Mouse (Mus musculus) megakaryocyte, embryonic 14.5 days (primary cell): Measurements from ENCODE around the gene Tmem246.

ENCODE experiments used
- FLI1 ChIP-seq: IDR thresholded peaks from 2 replicates; pipeline ENCODE4 v1.6.1; 2012; ENCODE audit warnings: low read length, inconsistent platforms, mixed read lengths
- GATA1 ChIP-seq: IDR thresholded peaks from 3 replicates; pipeline ENCODE4 v1.6.1; 2012; ENCODE audit warnings: mixed read lengths, low read length, inconsistent platforms, borderline replicate concordance

DNA sequence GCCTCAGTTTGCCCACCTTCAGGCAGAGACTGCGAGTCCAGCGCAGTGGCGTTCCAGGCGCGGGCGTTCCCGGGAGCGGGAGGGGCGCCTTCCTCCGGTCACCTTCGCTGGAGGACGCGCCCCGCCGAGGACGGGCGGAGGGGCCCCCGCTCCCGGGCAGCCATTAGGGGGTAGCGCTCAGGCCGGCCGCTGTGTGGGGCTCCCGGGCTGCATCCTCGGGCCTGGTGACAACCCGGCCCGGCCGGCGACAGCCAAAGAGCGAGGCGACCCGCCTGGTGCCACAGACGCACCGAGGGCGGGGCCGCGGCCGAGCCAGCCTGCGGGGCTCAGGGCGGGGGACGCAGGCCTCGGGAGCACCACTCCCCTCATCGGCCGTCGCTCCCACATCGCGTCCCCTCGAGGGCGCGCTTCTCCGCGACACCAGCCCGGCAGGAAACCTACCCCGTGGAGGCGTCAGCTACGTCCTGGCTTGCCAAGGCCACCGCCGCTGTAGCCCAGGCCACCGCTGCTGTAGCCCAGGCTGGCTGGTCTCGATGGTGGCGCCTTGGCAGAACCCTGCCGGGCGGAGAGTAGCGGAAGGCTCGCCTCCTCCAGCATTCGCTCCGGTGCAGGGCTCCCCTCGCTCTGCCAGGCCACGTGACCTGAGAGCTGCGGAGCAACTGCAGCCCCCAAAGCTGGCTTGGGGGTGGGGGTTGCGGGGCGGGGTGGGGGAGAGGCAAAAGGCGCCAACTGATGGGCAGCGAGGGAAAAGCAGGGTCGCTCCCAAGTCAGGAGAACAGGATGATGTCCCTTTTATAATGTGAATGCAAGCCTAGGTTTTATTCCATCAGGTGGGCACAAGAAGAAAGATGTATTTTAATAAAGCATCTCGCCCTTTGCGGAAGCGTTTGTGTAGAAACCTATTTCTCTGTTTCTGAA, at the start of gene Tmem246:
- TF ChIP-seq GATA1 (no peak), FLI1 (no peak)
